Mouse (Mus musculus) layer of hippocampus, adult 9-10 months (tissue): Measurements from ENCODE around the gene Abca3.
A peak's percentile ranks its signal among the peaks of the same experiment; 100 is the strongest.
"Not testable (repeated sequence)": the region's sequence is repeated elsewhere in the genome, so short reads cannot be mapped to it uniquely, and the experiment has no call there.

Source experiments
- DNase-seq: peaks from one replicate; pipeline ENCODE4 v3.0.0; 2022; ENCODE audit warnings: low spot score

Gene Abca3

DNA sequence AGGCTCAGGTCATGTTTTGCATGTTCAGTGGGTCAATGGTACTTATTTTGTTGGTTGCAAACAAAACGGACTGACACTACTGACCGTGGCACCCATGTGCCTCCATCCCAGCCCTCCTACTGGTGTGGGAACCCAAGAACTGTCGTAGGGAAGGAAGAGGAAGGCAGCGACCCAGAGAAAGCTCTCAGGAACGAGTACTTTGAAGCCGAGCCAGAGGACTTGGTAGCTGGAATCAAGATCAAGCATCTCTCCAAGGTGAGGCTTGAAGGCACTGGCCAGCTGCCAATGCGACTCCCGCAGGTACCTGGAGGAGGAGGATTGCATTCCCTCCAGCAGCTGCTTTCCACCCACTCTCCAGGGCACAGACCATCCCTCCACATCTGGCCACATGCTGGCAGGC is 32.0 kb downstream of the Abca3 start:
- DNase-seq, result no peak

DNA sequence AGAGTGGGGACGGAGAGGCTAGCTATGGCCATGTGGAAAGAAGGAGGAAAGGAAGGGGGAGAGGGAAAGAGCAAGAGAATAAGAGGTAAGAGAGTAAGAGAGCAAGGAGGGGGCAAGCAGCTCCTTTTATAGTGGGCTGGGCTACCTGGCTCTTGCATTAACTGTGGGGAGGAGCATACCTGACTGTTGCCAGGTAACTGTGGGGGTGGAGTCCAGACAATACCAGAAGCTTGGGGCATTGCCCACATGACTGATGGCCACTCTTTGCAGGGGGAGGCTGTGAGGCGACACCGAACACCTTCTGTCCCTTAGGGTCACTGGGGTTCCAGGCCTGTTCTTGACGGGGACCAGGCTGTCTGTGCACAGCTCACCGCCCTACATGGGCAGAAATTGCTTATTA is 37.0 kb downstream of the Abca3 start:
- no peak for DNase-seq

DNA sequence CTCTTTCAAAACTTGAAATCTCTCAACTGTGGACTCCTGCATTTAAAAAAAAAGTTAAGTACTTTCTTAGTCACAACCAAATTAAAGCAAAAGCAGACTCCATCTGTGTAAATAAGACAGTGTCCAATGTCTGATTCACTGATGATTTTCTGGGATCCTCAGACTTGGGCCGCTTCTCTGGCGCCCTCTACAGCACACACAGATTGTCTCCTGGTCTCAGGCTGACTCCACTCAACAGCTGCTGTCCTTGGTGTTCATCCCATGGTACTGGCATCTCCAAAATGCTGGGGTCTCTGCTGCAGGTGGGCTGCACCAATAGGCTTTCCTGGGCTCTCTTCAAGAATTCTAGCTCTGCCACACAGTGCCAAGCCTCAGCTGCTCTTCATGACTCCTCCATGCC is 38.1 kb downstream of the Abca3 start:
- no peak for DNase-seq

DNA sequence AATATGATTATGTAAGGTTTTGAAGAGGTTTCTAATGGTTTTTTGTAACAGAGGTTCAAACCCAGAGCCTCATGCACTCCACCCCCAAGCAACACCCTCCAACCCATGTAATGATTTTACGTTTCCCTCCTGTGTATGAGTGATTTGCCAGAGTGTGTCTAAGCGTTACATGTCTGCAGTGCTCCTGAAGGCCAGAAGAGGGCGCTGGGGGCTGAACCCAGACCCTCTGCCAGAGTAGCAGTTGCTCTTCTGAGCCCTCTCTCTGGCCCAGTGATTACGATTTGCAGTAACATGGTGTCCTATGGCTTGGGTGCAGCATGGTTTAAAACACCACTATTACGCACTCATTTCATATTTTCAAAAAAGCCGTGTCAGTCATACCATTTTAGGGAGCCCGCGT is 39.4 kb downstream of the Abca3 start:
- DNase-seq, result no peak

DNA sequence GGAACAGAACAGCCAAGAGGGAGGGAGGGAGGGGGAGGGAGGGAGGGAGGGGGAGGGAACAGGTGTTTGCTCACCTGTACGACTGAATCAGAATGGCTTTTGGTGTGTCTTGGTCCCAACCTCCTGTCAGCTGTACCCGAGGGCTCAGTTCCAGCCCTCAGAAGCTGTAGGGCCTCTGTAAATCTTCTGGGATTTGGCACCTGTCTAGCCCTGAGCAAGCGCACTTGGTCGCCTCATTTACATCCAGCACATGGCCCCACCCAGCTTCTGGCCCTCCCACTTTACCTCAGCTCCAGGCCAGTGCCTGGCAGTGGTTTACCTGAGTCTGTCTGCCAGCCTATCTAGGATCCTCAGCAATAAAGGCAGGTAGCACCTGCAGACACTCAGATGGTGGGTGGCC is 41.8 kb downstream of the Abca3 start:
- DNase-seq, result no peak

DNA sequence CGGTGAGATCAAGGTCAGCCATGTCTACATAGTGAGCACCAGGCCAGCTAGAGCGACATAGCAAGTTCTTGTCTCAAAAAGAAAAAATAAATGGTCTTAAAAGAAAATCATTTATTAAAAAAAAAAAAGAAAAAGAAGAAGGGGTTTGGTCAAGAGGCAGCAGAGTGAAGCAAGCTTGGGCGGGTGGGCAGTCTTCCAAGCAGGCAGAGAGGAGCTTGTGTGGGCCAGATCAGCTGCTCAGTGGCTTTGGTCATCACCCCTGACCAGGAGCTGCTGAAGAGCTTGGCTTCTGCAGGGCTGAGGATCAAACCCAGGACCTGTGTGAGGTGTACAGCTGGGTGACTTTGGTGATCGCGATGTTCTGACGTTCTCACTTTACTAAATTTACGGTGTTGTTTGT is 42.7 kb downstream of the Abca3 start:
- no peak for DNase-seq

DNA sequence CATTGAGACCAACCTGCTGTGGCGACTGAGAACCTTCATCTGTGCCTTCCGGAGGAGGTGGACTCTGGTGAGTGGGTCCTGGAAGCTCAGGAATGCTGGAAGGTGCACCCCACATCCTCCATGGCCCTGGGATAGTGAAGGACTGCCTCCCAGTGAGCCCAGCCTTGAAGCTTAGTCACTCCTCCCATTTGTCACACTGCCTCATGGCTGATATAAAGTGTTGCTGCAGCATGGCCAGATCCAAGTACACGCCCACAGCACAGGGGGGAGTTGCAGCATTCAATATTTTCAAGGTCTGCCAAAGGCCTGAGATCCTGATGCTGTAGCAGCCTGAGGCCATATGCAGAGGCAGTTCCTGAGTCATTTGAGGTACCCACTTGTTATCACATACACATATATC is 50.6 kb downstream of the Abca3 start:
- no peak for DNase-seq

DNA sequence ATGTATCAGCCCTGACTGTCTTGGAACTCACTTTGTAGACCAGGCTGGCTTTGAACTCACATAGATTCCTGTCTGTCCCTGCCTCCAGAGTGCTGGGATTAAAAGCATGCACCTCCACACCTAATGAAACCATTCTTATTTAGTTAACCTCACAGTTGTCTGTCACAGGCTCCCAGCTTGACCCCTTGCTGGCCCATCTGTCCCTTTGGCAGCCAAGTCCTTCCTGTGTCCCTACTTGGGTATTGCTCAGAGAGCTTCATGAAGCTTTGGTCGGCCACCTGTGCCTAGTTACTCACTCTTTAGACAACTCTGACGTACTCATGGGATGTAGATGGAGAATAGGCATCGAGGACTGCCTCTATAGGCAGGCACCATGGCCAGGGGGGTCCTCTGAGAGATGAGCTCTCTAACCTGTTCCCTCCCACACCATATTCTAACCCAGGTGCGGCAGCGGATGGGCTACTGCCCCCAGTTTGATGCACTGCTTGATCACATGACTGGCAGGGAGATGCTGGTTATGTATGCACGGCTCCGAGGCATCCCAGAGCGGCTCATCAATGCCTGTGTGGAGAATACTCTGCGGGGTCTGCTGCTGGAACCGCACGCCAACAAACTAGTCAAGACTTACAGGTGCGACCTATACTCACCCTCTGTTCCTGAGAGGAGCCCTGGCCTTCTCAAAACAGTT is 55.5 kb downstream of the Abca3 start:
- DNase-seq, result no peak

DNA sequence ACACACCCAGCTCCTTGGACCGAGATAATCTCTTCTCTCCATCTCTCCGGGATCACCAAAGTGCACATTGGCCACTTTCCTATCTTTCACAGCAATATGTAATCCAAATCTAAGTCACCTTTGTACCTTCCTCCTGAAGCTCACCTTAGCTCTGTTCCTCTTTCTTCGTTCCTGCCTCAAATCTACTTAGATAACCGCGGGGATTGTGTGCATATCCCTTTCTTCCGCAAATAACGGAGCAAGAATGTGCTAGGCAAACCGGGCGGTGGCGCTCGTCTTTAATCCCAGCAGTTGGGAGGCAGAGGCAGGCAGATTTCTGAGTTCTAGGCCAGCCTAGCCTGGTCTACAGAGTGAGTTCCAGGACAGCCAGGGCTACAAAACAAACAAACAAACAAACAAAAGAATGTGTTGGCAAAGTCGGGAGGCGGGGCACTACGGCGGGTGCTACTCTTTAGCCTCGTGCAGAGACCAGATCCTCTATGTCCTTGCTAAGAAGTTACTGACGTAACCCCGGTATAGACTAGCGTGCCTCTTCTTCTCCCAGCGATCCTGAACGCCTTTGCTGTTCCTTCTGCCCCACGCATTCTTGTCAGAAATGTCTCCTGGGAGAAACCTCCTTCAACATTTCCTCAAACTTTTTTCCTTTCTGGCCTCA is 61.9 kb downstream of the Abca3 start:
- no peak for DNase-seq

DNA sequence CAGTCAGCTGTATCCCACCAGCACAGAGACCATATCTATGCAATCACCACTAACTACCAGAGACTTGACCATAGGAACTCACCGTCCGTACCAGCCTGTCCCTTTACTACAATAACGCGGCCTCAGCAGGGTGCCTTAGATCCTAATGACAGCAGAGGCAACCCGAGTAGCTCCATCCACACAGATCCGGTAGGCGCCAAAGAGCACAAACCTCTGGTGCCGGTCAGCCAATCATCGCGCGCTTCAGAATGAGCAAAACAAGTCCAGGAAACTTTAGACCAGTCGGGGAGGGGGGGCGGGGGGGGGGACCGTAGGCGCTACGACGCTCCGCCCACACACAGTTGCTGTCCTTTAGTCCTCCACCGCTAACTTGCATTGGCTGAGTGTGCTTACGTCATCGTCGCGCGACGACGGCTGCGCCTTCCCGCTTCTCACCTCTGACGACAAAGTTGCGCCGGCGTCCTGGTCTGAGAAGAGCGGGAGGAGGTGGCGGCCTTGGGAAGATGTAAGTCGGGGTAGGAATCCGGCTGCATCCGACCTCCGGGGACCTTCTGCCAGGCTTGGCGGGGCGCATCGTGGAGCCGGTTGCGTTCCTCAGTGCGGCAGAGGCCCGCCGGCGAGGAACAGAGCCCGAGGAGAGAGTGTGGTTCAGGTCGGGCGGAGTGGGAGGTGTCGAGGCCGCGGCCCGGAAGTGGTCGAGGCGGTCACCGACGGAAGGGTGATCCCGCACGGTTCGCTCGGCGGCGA is 62.7 kb downstream of the Abca3 start, which contains the start of gene Rnps1:
Gene Rnps1, plus strand, starts transcription at position 336 of the 747 bp plus-strand sequence.
- peak; percentile 83 for DNase-seq

DNA sequence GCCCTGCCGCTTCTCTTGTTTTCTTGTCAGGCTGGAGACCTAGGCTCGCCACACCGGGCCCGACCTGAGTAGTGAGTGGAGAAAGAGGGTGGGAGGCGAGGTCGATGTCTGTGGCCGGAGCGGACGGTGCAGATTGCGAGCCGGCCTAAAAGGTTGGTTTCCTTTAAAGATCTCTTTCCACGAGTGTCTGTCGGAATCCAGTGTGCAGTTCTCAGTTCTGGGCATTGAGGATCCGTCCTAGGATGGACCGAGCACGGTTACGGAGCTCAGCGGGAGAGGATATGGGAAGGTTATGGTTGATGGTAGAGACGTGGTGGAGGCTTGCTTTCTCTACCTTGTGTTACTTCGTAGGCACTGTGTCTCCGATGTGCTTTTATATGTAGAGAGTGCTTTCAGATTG is 63.3 kb downstream of the Abca3 start:
- DNase-seq, result no peak

DNA sequence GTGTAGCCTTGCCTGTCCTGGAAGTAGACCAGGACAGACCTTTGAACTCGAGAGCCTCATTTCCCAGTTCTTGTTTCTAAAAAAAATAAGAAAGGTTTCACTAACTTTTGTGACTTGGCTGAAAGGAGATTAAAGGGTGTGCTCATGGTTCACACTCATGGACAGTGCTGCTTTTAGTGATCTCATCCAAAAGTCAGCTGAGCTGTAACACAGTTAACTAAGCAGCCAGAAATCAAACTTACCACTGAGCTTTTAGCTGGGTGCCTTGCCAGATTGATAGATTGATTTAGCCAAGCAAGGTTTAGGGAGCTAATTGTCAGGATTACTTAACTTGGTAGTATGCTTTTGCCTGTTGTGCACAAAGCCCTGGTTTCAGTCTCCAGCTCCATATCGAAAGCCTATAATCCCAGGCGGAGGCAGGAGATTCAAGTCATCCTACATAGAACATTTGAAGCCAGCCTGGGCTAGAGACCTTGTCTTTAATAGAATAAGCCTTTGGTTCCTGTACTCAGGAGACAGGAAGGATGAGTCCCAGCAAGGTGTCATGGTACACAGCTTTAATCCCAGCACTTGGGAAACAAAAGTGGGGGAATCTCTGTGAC is 64.4 kb downstream of the Abca3 start:
- no peak for DNase-seq

DNA sequence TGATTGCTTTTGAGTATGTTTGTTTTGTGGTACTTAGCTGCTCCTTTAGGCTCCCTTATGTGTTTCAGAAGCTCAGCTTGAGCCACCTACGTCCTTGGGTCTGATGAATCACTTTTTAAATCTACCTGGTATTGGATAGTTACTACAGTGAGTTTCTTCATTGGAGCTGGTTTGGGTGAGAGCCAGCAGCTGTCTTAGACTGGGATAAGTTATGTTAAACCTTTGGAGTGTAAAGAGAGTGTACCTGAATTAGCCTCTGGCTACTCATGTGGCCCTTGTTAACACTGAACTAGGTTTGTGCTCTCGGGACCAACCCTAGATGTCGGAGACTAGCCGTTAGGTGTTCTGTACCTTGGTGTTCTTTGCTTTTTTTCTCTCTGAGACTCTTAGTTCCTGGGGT is 71.4 kb downstream of the Abca3 start:
- no peak for DNase-seq

DNA sequence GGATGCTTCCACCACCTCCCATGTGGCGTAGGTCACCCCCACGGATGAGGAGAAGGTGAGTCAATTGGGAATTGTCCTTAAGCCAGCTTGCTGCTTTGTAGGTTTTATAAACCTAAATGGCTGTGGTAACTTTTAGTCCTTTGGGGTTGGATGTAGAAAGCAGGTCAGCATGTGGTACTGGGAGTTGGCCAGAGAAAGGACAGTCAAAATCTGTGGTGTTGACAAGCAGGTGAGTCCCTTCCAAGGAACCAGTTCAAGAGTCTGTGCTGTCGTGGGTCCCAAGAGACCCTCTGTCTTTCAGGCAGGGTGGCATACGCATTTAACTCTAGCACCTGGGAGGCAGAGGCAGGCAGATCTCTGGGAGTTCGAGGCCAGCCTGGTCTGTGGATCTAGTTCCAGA is 72.7 kb downstream of the Abca3 start:
- no peak for DNase-seq

DNA sequence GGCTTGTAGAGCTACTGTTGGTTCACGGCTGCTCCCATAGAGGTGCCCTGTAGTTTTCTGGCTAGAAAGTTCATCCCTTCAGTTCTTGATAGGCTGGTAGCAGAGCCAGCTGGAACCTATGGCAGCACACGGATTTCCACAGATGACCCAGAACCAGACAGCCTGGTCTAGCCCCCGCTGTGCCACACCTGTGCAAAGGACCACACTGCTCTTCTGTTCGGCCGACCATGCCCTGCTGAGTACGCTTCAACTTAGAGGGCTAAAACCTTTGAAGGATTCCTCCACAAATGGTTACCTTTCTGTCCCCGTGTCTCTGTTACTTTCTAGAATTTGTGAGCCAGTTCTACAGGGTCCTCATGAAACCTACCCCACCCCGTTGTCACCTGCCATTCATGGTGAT is 73.6 kb downstream of the Abca3 start:
- not testable (repeated sequence) for DNase-seq

DNA sequence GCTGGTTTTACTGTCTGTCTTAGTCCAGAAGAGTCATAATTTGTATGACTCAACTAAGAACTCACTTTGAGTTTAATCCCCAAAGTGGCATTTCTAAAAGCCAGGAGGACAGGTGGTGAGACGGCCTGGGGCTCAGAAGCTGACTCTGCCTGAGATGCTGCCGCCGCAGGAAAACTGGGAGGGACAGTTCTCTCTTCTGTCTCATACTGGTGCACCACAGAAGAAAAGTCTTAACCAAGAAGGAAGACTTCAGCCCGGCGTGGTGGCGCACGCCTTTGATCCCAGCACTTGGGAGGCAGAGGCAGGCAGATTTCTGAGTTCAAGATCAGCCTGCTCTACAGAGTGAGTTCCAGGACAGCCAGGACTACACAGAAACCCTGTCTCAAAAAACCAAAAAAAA is 74.2 kb downstream of the Abca3 start:
- DNase-seq, result no peak

DNA sequence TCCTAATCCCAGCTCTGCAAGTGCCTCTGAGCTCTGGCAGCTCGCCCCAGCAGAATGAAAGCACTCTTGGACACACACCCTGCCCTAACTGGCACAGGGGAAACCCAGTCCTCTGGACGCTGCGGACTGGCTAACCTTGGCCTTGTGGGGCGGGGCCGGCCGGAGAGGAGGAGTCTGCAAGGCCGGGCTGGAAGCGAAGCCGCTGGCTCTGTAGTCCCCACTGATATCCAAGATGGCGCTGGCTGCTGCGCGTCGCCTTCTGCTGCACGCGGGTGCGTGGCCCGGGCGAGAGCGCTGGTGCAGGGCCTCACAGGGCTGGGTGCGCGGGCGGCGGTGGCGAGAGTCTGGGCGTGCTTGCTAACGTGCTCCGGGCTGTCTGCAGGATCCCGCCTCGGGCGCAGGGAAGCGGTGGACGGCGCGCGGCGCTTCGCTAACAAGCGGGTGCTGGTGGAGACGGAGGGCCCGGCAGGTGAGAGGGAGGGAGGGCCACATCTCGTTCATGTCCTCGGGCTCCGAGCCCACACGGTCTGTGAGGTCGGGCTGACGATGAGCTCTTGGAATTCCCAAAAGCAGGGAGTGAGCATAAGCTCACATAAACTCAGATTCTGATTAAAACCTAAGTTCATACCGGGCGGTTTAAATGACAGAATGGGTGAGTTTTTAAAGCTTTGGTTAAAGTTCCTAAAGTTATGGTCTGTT is 74.9 kb downstream of the Abca3 start, which contains the start of gene Eci1:
Gene Eci1, plus strand, starts transcription at position 171 of the 699 bp plus-strand sequence.
- peak; percentile 67 for DNase-seq

DNA sequence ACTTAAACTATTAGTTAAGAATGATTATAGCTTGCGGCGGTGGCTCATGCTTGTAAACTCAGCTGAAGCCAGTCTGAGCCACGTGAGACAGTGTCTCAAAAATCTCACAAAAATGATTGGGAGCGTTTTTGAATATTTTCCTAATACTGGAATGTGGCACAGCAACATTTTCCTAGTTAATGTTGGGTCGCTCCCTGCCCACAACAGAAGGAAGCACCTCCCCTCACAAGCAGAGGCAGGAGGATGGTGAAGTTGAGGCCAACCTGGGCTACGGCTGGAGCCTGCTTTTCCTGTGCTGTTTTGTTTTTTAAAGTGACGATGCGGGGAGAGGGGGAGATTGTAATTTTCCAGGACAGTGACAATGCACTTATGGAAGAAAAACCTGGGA is 75.4 kb downstream of the Abca3 start:
- DNase-seq, result no peak

DNA sequence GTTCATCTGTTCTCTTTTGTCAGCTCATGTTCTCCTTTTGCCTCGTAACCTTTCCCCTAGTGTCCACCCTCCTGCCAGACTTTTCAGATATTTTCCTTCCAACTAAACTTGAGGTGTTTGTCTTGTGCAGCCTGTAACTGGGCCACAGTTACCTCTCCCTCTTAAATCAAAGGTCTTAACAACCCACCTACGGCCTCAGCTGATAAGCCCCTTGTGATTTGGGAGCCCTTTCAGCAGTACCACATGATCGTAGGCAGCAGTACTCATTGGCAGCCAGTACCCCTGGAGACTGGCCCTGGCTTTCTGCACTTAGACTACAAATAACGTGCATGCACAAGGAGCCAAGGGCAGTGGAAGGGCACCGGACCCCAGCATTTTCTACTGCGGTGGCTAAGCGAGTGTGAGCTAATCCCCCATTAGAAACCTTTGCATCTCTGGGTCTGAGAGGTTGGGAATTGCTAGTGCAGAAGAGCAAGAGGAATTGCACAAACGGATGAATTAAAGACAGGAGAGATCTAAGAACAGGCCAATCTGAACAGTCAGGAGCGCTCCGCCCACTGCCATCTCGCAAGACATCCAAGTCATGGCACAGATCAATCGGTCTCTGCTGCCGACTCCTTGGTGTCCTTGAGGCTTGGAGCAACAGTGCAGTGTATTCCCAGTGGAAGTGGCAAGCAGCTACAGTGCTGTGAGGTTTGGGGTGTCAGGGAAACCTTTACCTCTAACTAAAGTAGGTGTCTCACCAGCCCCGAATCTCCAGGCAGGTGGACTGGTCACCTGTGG is 77.6 kb downstream of the Abca3 start:
- no peak for DNase-seq

DNA sequence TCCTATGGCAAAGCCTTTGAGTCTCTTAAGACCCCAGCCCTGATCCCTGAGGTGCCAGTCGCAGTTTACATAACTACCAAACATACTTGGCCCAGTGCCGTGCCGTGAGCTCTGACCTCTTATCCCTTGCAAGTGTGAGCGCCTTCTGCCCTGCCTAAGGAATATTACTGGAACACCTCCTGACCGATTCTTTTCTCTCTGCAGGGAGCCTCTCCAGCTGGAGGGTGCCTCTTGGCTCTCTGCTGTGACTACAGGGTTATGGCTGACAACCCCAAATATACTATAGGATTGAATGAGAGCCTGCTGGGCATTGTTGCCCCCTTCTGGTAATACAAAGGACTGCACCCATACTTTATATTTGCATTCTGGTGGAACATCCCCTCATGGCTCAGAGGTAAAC is 85.3 kb downstream of the Abca3 start:
- no peak for DNase-seq

DNA sequence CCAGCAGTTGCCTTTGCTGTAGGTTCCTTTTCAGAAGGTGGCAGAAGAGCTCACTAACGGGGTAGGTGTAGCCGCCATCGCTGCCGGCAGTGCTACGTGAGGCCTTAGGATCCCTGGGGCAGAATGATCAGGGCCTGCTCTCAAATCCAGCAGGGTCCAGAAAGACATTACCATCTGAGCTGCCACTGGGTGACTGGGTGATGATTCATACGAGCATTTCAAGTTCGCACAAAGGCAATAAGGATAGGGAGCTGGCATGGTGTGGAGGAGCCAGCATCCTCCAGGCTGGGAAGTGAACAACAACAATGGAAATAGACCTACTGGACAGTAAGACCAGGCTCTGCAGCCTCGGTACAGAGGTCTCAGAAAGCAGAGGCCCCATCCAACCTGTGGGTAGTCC is 88.6 kb downstream of the Abca3 start:
- DNase-seq, result no peak
